Mouse (Mus musculus) adrenal gland, adult 2 months (tissue): ENCODE measurements around the gene Myh14. TPM values are rescaled to one million over a fixed set of nuclear protein-coding genes. Genes with fewer than 3 reads are reported as not detected.

ENCODE experiments used
- DNase-seq: peaks from one replicate; pipeline ENCODE4 v3.0.0; 2021
- polyA plus RNA-seq: library from polyadenylated mRNA; depleted of rRNA; stranded (reverse); fragments of >200 nt; gene quantifications from 2 replicates; pipeline ENCODE4 v1.2.3, GENCODE M21; 2012
- total RNA-seq, 2 experiments: library from RNA; stranded (reverse); gene quantifications; 2 replicates each; pipeline ENCODE4 v1.2.3; 2021

Gene Myh14
- total and polyA plus RNA-seq, 3 experiments, result 1.2 to 5.6 (median 3.2) TPM

GRCm38 (mm10) chr7:44669103-44669502, 1.5 kb downstream of the Myh14 start:
- no peak for DNase-seq

- no peak for DNase-seq
These were observed 2.5 kb downstream of the Myh14 start for GRCm38 (mm10) chr7:44667996-44668738.

- DNase-seq, result no peak
These were observed 4.2 kb downstream of the Myh14 start for GRCm38 (mm10) chr7:44666462-44666861.

GRCm38 (mm10) chr7:44664731-44665130, 5.9 kb downstream of the Myh14 start:
- DNase-seq, result no peak

- no peak for DNase-seq
These were observed 7.1 kb downstream of the Myh14 start for GRCm38 (mm10) chr7:44663546-44663945.

- DNase-seq, result no peak
These were observed 8.1 kb downstream of the Myh14 start for GRCm38 (mm10) chr7:44662569-44662968.

GRCm38 (mm10) chr7:44662168-44662567, 8.5 kb downstream of the Myh14 start:
- DNase-seq, result no peak

GRCm38 (mm10) chr7:44661219-44661618, 9.4 kb downstream of the Myh14 start:
- DNase-seq, result no peak

GRCm38 (mm10) chr7:44655504-44655903, 15.1 kb downstream of the Myh14 start:
- peak; percentile 60 for DNase-seq

GRCm38 (mm10) chr7:44653773-44654172, 16.9 kb downstream of the Myh14 start:
- DNase-seq, result no peak

GRCm38 (mm10) chr7:44651416-44651815, 19.2 kb downstream of the Myh14 start:
- DNase-seq, result no peak

GRCm38 (mm10) chr7:44649990-44650389, 20.7 kb downstream of the Myh14 start:
- peak; percentile 33 for DNase-seq

- no peak for DNase-seq
These were observed 21.5 kb downstream of the Myh14 start for GRCm38 (mm10) chr7:44649094-44649610.

- DNase-seq, result no peak
These were observed 22.9 kb downstream of the Myh14 start for GRCm38 (mm10) chr7:44647729-44648128.

GRCm38 (mm10) chr7:44647042-44647724, 23.5 kb downstream of the Myh14 start:
- DNase-seq, result peak; percentile 61

- peak; percentile 32 for DNase-seq
These were observed 24.7 kb downstream of the Myh14 start for GRCm38 (mm10) chr7:44645951-44646350.

- DNase-seq, result no peak
These were observed 25.4 kb downstream of the Myh14 start for GRCm38 (mm10) chr7:44645256-44645655.

GRCm38 (mm10) chr7:44641887-44642286, 28.8 kb downstream of the Myh14 start:
- peak; percentile 27 for DNase-seq

GRCm38 (mm10) chr7:44640843-44641605, 29.6 kb downstream of the Myh14 start:
- DNase-seq, result no peak

- no peak for DNase-seq
These were observed 32.0 kb downstream of the Myh14 start for GRCm38 (mm10) chr7:44638663-44639062.

- no peak for DNase-seq
These were observed 34.0 kb downstream of the Myh14 start for GRCm38 (mm10) chr7:44636684-44637083.

GRCm38 (mm10) chr7:44633407-44633806, 37.2 kb downstream of the Myh14 start:
- DNase-seq, result no peak

GRCm38 (mm10) chr7:44632676-44633075, 38.0 kb downstream of the Myh14 start:
- DNase-seq, result no peak
